Mouse (Mus musculus) neural tube, embryonic 14.5 days (tissue): Measurements from ENCODE around the gene Rbm17. TPM values are rescaled to one million over a fixed set of nuclear protein-coding genes. Genes with fewer than 3 reads are reported as not detected.

ENCODE experiments used
- ATAC-seq: fragments of 200-750 bp; cut with Nextera tagmentation; 2 replicates; pipeline ENCODE4 v1.8.0; 2017; ENCODE audit warnings: low read depth, mild to moderate bottlenecking, moderate TSS enrichment, moderate library complexity
- H3K27ac ChIP-seq: fragments of 300-500 bp; sonication (generic); 2 replicates; pipeline ENCODE4 v1.5.1; 2014; ENCODE audit warnings: low read depth, mild to moderate bottlenecking, control low read depth, low read length, moderate library complexity, mixed read lengths
- H3K27me3 ChIP-seq: fragments of 300-500 bp; sonication (generic); 2 replicates; pipeline ENCODE4 v1.6.1; 2014; ENCODE audit warnings: low read length; ENCODE audit not compliant: control insufficient read depth, insufficient read depth
- H3K36me3 ChIP-seq: fragments of 300-500 bp; sonication (generic); 2 replicates; pipeline ENCODE4 v1.6.1; 2014; ENCODE audit warnings: low read length, mixed read lengths; ENCODE audit not compliant: control insufficient read depth, insufficient read depth
- H3K4me1 ChIP-seq: fragments of 300-500 bp; sonication (generic); 2 replicates; pipeline ENCODE4 v1.6.1; 2014; ENCODE audit warnings: low read length; ENCODE audit not compliant: control insufficient read depth, insufficient read depth
- H3K4me2 ChIP-seq: fragments of 300-500 bp; sonication (generic); 2 replicates; pipeline ENCODE4 v1.6.1; 2014; ENCODE audit warnings: mild to moderate bottlenecking, low read depth, low read length, control low read depth
- H3K4me3 ChIP-seq: fragments of 300-500 bp; sonication (generic); 2 replicates; pipeline ENCODE4 v1.5.1; 2014; ENCODE audit warnings: low read depth, low read length, control low read depth, mixed read lengths
- H3K9ac ChIP-seq: fragments of 300-500 bp; sonication (generic); replicated peaks from 2 replicates; pipeline ENCODE4 v1.6.1; 2014; ENCODE audit warnings: low read depth, mild to moderate bottlenecking, control low read depth, low read length, mixed read lengths
- H3K9me3 ChIP-seq: fragments of 300-500 bp; sonication (generic); 2 replicates; pipeline ENCODE4 v1.6.1; 2016; ENCODE audit warnings: low read length; ENCODE audit not compliant: control insufficient read depth
- WGBS: fragments of 180-500 bp; shearing (Covaris S2); extraction: QIAGEN DNeasy Blood & Tissue Kit; methylation state at CpG from one replicate; pipeline ENCODE4 v1.1.7; 2014; 5-methylcytosine and 5-hydroxymethylcytosine counted together
- polyA plus RNA-seq: library from polyadenylated mRNA; unstranded; fragments of >200 nt; fragmentation: Nextera tagmentation; extraction: Ambion mirVana; gene quantifications from 2 replicates; pipeline ENCODE4 v1.2.1, GENCODE M21; 2014

Rbm17 gene
- polyA plus RNA-seq, 1 experiment from 2014 or later, result 125 TPM

- Histone ChIP-seq H3K4me2 (no peak overlapping the region), H3K9ac (no peak overlapping the region), H3K4me3 (no peak overlapping the region), H3K27me3 (no peaks in the 10 kb centered on the region), H3K9me3 (no peaks in the 10 kb centered on the region), H3K36me3 (no peaks in the 10 kb centered on the region), H3K27ac (no peak overlapping the region), H3K4me1 (no peaks in the 10 kb centered on the region)
- ATAC-seq, result no peak
- WGBS, result 96% methylated on average over 1 of the region's 1 CpGs
These were observed 30.3 kb downstream of the Rbm17 start for GRCm38 (mm10) chr2:11573684-11574083.

- H3K4me3 ChIP-seq, result no peak overlapping the region
- H3K9me3 ChIP-seq, result no peaks in the 10 kb centered on the region
- WGBS, result 59% methylated on average over 6 of the region's 6 CpGs
- ATAC-seq, result no peak
- H3K27me3 ChIP-seq, result no peaks in the 10 kb centered on the region
- H3K9ac ChIP-seq, result no peak overlapping the region
- no peaks in the 10 kb centered on the region for H3K36me3 ChIP-seq
- no peak overlapping the region for H3K4me2 ChIP-seq
- H3K4me1 ChIP-seq, result no peaks in the 10 kb centered on the region
- no peak overlapping the region for H3K27ac ChIP-seq
These were observed 32.9 kb downstream of the Rbm17 start for GRCm38 (mm10) chr2:11571004-11571535.

GRCm38 (mm10) chr2:11568471-11568870, 35.5 kb downstream of the Rbm17 start:
- Histone ChIP-seq H3K4me3 (no peak overlapping the region), H3K4me2 (no peak overlapping the region), H3K9me3 (no peaks in the 10 kb centered on the region), H3K27ac (no peak overlapping the region), H3K27me3 (no peaks in the 10 kb centered on the region), H3K9ac (no peak overlapping the region), H3K4me1 (no peaks in the 10 kb centered on the region), H3K36me3 (no peaks in the 10 kb centered on the region)
- no peak for ATAC-seq
- WGBS, result 83% methylated on average over 7 of the region's 7 CpGs

GRCm38 (mm10) chr2:11567781-11568362, 36.1 kb downstream of the Rbm17 start:
- Histone ChIP-seq H3K27ac (no peak overlapping the region), H3K27me3 (no peaks in the 10 kb centered on the region)
- WGBS, result 57% methylated on average over 4 of the region's 4 CpGs

GRCm38 (mm10) chr2:11566898-11567297, 37.1 kb downstream of the Rbm17 start:
- no peak for ATAC-seq
- H3K4me2 ChIP-seq, result no peak overlapping the region
- no peaks in the 10 kb centered on the region for H3K4me1 ChIP-seq
- no peak overlapping the region for H3K27ac ChIP-seq
- H3K27me3 ChIP-seq, result no peaks in the 10 kb centered on the region
- H3K4me3 ChIP-seq, result no peak overlapping the region
- no peaks in the 10 kb centered on the region for H3K9me3 ChIP-seq
- no peak overlapping the region for H3K9ac ChIP-seq
- 85% methylated on average over 3 of the region's 3 CpGs for WGBS
- H3K36me3 ChIP-seq, result no peaks in the 10 kb centered on the region

More at GRCm38 (mm10) chr2:11567781-11568362, 36.1 kb downstream of the Rbm17 start:
- Histone ChIP-seq H3K4me1 (no peaks in the 10 kb centered on the region), H3K4me2 (no peak overlapping the region), H3K9ac (no peak overlapping the region), H3K9me3 (no peaks in the 10 kb centered on the region), H3K4me3 (no peak overlapping the region), H3K36me3 (no peaks in the 10 kb centered on the region)
- ATAC-seq, result no peak

GRCm38 (mm10) chr2:11566241-11566640, 37.7 kb downstream of the Rbm17 start:
- H3K4me2 ChIP-seq, result no peak overlapping the region
- no peak for ATAC-seq

GRCm38 (mm10) chr2:11564768-11565167, 39.2 kb downstream of the Rbm17 start:
- WGBS, result 83% methylated on average over 6 of the region's 6 CpGs
- no peaks in the 10 kb centered on the region for H3K27me3 ChIP-seq
- H3K27ac ChIP-seq, result no peak overlapping the region
- no peak overlapping the region for H3K4me2 ChIP-seq
- H3K4me1 ChIP-seq, result no peaks in the 10 kb centered on the region
- no peak overlapping the region for H3K9ac ChIP-seq
- H3K36me3 ChIP-seq, result no peaks in the 10 kb centered on the region
- no peaks in the 10 kb centered on the region for H3K9me3 ChIP-seq
- H3K4me3 ChIP-seq, result no peak overlapping the region
- no peak for ATAC-seq

More at GRCm38 (mm10) chr2:11566241-11566640, 37.7 kb downstream of the Rbm17 start:
- no peak overlapping the region for H3K4me3 ChIP-seq
- H3K36me3 ChIP-seq, result no peaks in the 10 kb centered on the region
- no peaks in the 10 kb centered on the region for H3K27me3 ChIP-seq
- no peaks in the 10 kb centered on the region for H3K4me1 ChIP-seq
- 48% methylated on average over 7 of the region's 7 CpGs for WGBS
- no peaks in the 10 kb centered on the region for H3K9me3 ChIP-seq
- H3K27ac ChIP-seq, result no peak overlapping the region
- no peak overlapping the region for H3K9ac ChIP-seq

- ATAC-seq, result no peak
- Histone ChIP-seq H3K36me3 (no peaks in the 10 kb centered on the region), H3K9ac (no peak overlapping the region), H3K27me3 (no peaks in the 10 kb centered on the region), H3K4me1 (no peaks in the 10 kb centered on the region), H3K4me2 (no peak overlapping the region), H3K4me3 (no peak overlapping the region), H3K9me3 (no peaks in the 10 kb centered on the region), H3K27ac (no peak overlapping the region)
- WGBS, result 92% methylated on average over 17 of the region's 17 CpGs
These were observed 40.7 kb downstream of the Rbm17 start for GRCm38 (mm10) chr2:11563256-11563655.

GRCm38 (mm10) chr2:11558654-11559053, 45.3 kb downstream of the Rbm17 start:
- Histone ChIP-seq H3K27ac (no peak overlapping the region), H3K27me3 (peaks cover 9% of the 10 kb centered on the region; the same call in 1 of the 2 replicates), H3K4me3 (no peak overlapping the region), H3K4me1 (no peaks in the 10 kb centered on the region), H3K9ac (no peak overlapping the region), H3K36me3 (no peaks in the 10 kb centered on the region), H3K4me2 (no peak overlapping the region), H3K9me3 (no peaks in the 10 kb centered on the region)
- 86% methylated on average over 7 of the region's 7 CpGs for WGBS
- no peak for ATAC-seq
